Mouse (Mus musculus) cerebellum, postnatal 10 days (tissue): ENCODE results near the gene Flna.
"Not testable (repeated sequence)": the region's sequence is repeated elsewhere in the genome, so short reads cannot be mapped to it uniquely, and the experiment has no call there.

ENCODE experiments used
- DNase-seq, 2 experiments: peaks; one replicate each; pipeline ENCODE4 v3.0.0; 2021; ENCODE audit warnings: mixed read lengths in 2 of 2

Gene Flna

DNA sequence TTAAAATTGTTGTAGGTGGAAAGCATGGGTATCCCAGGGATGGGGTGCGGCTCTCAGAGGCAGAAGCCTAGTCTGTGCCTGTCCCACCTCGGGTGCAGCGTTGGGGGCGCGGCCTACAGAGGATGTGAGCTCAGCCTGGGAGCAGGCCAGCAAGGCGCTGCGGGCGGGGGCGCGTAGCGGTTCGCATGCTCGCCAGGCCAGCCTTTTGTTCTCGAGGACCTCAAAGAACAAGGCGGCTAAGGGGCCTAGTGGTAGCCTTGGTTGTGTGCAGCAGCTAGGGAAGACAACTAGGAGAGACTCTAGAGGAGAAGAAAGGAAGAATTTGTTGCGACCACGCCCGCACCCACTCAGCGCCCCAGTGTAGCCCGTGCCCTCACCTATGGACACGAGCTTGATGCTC lies 3.9 kb downstream of the Flna start:
- DNase-seq, result peak; percentile 91 to 92

GRCm38 (mm10) chrX:74245107-74245506 lies 4.5 kb downstream of the Flna start:
- no peak for DNase-seq

GRCm38 (mm10) chrX:74244614-74245083 lies 5.0 kb downstream of the Flna start:
- DNase-seq, result peak; percentile 39 to 62

DNA sequence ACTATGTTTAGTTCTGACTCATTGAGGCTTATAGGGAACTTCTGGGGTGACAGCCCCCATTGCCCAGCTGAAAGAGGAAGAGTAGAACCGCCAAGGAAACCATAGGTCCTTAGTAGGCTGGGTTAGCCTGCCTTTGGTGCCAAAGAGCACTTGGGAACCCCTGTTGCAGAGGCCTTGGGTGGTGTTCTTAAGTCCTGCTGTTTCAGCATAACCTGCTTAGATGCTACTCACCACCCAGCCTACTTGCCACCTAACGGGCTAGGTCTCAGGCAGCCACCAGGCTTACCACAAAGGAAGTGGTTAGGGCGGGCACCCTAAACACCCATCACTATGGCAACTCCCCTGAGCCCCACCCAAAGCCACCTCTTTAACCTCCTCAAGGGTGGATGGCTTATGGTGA lies 5.8 kb downstream of the Flna start:
- no peak for DNase-seq

DNA sequence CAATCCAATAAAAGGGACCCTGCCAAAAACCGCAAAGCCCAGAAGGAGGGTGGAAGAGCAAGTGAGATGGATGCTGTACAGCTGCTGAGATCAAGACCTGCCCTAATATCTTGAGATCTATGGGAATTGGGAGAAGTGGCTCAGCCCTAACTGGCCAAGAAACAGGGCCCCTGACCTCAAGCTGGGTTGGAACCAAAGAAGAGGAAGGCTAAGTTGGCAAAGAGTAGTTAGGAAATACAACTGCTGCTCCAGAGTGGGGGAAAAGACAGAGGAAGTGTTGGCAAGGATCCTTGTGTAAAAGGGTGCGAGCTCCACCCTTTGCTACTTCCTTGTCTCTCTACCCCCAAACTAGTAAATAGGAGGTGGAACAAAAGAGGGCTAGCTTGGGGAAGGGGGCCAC lies 6.2 kb downstream of the Flna start:
- DNase-seq, result no peak

DNA sequence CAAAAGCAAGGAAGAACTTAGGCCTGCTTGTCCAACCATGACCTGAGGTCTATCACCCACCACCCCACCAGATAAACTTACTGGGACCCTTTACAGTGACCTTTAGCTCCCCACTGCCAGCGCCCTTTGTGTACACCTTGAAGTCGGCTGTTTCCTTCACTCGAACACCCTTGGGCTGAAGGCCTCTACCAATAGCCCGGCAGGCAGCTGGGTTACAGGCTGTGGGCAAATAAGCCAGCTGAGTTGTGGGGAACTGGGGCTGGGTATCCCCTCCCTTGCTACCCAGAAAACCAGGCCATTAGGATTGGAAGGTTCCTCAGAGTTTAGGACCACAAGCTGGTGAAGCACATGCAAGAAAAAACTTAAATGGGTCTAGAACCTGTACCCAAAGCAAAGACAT lies 9.3 kb downstream of the Flna start:
- DNase-seq, result no peak

- no peak for DNase-seq
Observed at GRCm38 (mm10) chrX:74233196-74233595, 16.4 kb downstream of the Flna start.

GRCm38 (mm10) chrX:74230038-74230437 lies 19.6 kb downstream of the Flna start:
- DNase-seq, result no peak

GRCm38 (mm10) chrX:74220099-74220498 lies 29.5 kb downstream of the Flna start:
- DNase-seq, result not testable (repeated sequence)

DNA sequence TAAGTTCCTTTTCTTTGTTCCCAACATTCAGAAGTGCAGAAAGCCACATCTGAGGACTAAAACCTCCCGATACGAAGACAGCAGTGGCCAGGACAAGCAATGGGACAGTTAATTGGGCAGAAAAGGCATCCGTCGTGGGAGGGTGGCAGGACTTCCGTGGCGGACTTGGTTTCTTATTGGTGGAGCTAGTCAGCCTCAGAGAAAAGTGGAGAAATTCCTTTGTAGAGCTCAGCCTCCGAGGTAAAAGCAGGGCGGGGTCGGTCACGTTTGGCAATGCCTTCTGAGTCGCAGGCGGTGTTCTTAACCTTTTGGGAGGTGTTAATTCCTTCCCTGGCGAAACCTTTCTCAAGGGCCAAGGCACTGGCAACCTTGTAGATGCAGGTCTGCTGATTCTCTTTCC lies 30.2 kb downstream of the Flna start:
- DNase-seq, result no peak

DNA sequence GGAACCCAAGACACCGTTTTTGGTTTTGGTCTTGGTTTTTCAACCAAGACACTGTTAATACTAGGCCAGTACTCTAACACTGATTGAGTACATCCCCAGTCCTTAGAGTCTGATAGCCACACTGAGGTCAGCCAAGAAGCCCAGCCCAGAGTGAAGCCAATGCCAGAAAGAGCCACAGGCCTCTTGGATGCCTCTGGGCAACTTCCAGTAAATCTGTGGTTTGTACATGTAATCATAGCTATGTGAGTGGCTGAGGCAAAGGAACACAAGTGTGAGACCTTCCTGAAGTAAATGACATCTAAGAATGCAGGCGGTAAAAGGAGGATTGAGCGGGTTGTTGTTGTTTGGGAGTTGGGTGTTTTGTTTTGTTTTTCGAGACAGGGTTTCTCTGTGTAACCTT lies 31.1 kb downstream of the Flna start:
- DNase-seq, result no peak

GRCm38 (mm10) chrX:74203556-74203955 lies 46.1 kb downstream of the Flna start:
- DNase-seq, result no peak

DNA sequence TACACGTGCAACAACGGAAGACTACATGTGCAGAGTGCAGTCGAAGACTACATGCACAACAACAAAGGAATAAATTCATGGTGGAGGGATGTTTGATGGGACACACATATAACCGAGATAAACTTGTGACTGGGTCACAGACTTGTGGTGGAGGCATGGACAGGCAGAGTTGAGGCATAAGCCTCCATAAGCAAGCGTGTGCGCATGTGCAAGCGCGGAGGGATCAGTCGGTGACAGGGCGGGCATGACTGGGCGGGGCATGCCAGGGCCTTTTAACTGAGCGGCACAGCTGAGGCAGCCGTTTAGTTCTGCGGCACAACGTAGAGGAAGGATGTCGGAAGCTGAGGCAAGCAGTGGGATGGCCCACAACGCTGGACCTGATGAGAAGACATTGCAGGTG lies 72.7 kb downstream of the Flna start, which contains the start of gene Tktl1:
TSS of gene Tktl1 (plus strand) at position 301 of the 400 bp plus-strand sequence.
- no peak for DNase-seq
